23 mouse cellular contexts compared by ENCODE assay signal in the genomic region with DNA sequence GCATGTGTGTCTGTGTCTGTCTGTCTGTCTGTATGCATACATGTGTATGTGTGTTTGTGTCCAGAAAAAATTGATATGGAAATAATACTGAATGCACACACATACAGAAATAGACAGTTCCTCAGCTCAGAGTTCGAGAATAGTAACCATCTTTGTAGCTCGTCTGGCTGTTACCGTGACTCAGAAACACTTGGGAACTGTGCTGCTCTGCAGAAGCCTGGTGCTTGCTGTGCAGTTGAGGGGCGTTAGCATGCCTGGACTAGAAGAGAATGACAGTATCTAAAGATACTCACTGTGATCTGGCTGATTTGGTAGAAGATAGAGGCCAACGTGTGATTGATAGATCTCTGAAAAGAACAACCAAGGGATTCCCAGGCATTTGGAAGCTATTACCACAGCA.
A peak's percentile ranks its signal among the peaks of the same experiment; 100 is the strongest.
DNase-seq lines count a peak whose midpoint lies in the region; TF ChIP-seq lines count a peak whose summit lies in the region.
"Had no signal": no experiment of that assay in that cellular context is flagged by ENCODE, and none has a peak within 500 bp of the region (broad histone marks: within the 10 kb centered on the region; RNA-seq: fewer than 3 reads in every experiment).

No protein-coding gene starts in this region.

- H3K4me3 ChIP-seq in layer of hippocampus, adult 2 months: no peak overlapping the region
- H3K4me3 ChIP-seq: embryonic facial prominence, embryonic 10.5 days; embryonic facial prominence, embryonic 13.5 days; erythroblast, embryonic 14.5 days; forebrain, embryonic 12.5 days; forebrain, embryonic 15.5 days; gastrocnemius, adult 2 months; hindbrain, embryonic 12.5 days; hindbrain, embryonic 15.5 days had no signal

- intact Hi-C loops in left cerebral cortex, postnatal 25 days (cut with DNase I): no loop called here
- intact Hi-C loops in left cerebral cortex, postnatal 4 days (cut with DNase I): no loop called here

- DNase-seq in layer of hippocampus, adult 2 months (ENCODE audit: low spot score in 2 of 2): no peak
- DNase-seq in layer of hippocampus, postnatal 14 days (ENCODE audit: low spot score in 2 of 2): no peak
- peak; percentile 39 to 76 for DNase-seq in left cerebral cortex, postnatal 25 days (ENCODE audit: low spot score in 2 of 2)
- DNase-seq in left cerebral cortex, postnatal 4 days: no peak
- peak; percentile 75 for DNase-seq in brain, adult 2 months (ENCODE audit: low read depth, low spot score)
- no peak for DNase-seq in kidney, adult 11 months
- DNase-seq: adrenal gland, postnatal 14 days; B cell, adult 2 months; cerebellum, adult 11-12 months; cerebellum, adult 8-10 months; cerebellum, postnatal 10 days; cerebellum, postnatal 36 days; embryo, embryonic 11 days; gastrocnemius, adult 2 months; gastrocnemius, postnatal 14 days; heart, adult 11 months had no signal

- H3K27ac ChIP-seq in layer of hippocampus, adult 2 months: peak overlapping the region; percentile 15; the same call in 1 of the 2 replicates
- H3K27ac ChIP-seq: embryonic facial prominence, embryonic 10.5 days; embryonic facial prominence, embryonic 13.5 days; forebrain, embryonic 12.5 days; forebrain, embryonic 15.5 days; gastrocnemius, adult 2 months; hindbrain, embryonic 12.5 days; hindbrain, embryonic 15.5 days had no signal

- no peak for TF ChIP-seq CTCF in layer of hippocampus, adult 2 months (conservative IDR thresholded peaks at IDR 0.05)

Comparison
In these comparisons a context has a peak if more than half of its experiments do, and no peak if none do; other contexts are left out.
1. DNase-seq: peak in left cerebral cortex, postnatal 25 days (2 of 2) and brain, adult 2 months (single experiment); none in layer of hippocampus, adult 2 months (0 of 2), layer of hippocampus, postnatal 14 days (0 of 2), left cerebral cortex, postnatal 4 days (single experiment) and kidney, adult 11 months (single experiment).